ENCODE assay signal across 6 mouse cellular contexts in the genomic region with DNA sequence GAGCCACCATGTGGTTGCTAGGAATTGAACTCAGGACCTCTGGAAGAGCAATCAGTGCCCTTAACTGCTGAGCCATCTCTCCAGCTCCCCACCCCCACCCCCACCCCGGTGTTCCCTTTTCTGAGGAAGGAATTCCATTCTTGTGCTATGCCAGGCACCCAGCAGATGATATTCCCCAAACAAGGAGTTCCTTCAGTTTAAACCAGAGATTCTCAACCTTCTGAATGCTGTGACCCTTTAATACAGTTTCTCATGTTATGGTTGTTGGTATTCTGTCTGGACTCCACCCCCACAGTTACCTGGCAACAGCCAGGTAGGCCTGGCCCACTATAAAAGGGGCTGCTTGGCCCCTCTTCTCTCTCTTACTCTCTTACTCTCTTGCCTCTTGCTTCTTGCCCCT. TPM values are rescaled to one million over a fixed set of nuclear protein-coding genes. Genes with fewer than 3 reads are reported as not detected.
"Had no signal": no experiment of that assay in that cellular context is flagged by ENCODE, and none has a peak within 500 bp of the region (broad histone marks: within the 10 kb centered on the region; RNA-seq: fewer than 3 reads in every experiment).

No protein-coding gene starts in this region.

RNA-seq across cellular contexts. Expression of gene Tmem220, which starts 1.8 kb away (rescaled TPM):
- total RNA-seq: forebrain, postnatal 0 days had no signal
- polyA plus RNA-seq: erythroblast, embryonic 14.5 days had no signal

RNA-seq across cellular contexts. Expression of gene Myh3, which starts 54.9 kb away (rescaled TPM):
- total RNA-seq: common myeloid progenitor, adult 5-6 weeks; granulocyte monocyte progenitor cell, adult 5-6 weeks; heart, adult 2 months had no signal
- polyA plus RNA-seq: erythroblast, embryonic 14.5 days; gonadal fat pad, adult 2 months; heart, adult 2 months had no signal
